Mouse (Mus musculus) ES-E14 (cell line): ENCODE results near the gene Hoxd12. TPM values are rescaled to one million over a fixed set of nuclear protein-coding genes. Genes with fewer than 3 reads are reported as not detected.
A peak's percentile ranks its signal among the peaks of the same experiment; 100 is the strongest.

Experiments used
- DNase-seq: peaks from one replicate; pipeline ENCODE4 v3.0.0-alpha.2; 2013; ENCODE audit warnings: low read depth, low spot score
- H3K27ac ChIP-seq: 2 replicates; pipeline ENCODE4 v1.5.1; 2012; ENCODE audit warnings: low read depth, mild to moderate bottlenecking, low read length, moderate library complexity, mixed read lengths; ENCODE audit not compliant: poor library complexity, insufficient read depth, severe bottlenecking
- H3K36me3 ChIP-seq: 2 replicates; pipeline ENCODE4 v1.6.1; 2012; ENCODE audit warnings: mild to moderate bottlenecking, low read length, moderate library complexity, mixed read lengths; ENCODE audit not compliant: control insufficient read depth, poor library complexity, insufficient read depth, severe bottlenecking
- H3K4me1 ChIP-seq, 2 experiments: fragments of 150-350 bp in 1 of 2; sonication (generic) in 1 of 2; 2 replicates each; pipeline ENCODE4 v1.6.1; 2012; ENCODE audit warnings: low read length in 2 of 2, mild to moderate bottlenecking in 1 of 2, mixed read lengths in 1 of 2; ENCODE audit not compliant: control insufficient read depth in 2 of 2, insufficient read depth in 2 of 2, poor library complexity in 1 of 2
- H3K4me3 ChIP-seq, 2 experiments: fragments of 150-350 bp in 1 of 2; sonication (generic) in 1 of 2; 2 replicates each; pipeline ENCODE4 v1.5.1; 2012; ENCODE audit warnings: low read length in 2 of 2, low read depth in 1 of 2, mild to moderate bottlenecking in 1 of 2, mixed read lengths in 1 of 2; ENCODE audit not compliant: insufficient read depth in 1 of 2, poor library complexity in 1 of 2, severe bottlenecking in 1 of 2
- H3K9ac ChIP-seq: 2 replicates; pipeline ENCODE4 v1.6.1; 2012; ENCODE audit warnings: low read depth, mild to moderate bottlenecking, low read length, mixed read lengths; ENCODE audit not compliant: poor library complexity, insufficient read depth, severe bottlenecking
- H3K9me3 ChIP-seq: fragments of 150-350 bp; sonication (generic); 2 replicates; pipeline ENCODE4 v1.6.1; 2012; ENCODE audit warnings: low read depth, mild to moderate bottlenecking, low read length; ENCODE audit not compliant: control insufficient read depth, insufficient read depth
- CHD2 ChIP-seq: IDR thresholded peaks from 2 replicates; pipeline ENCODE4 v1.6.1; 2014; ENCODE audit warnings: mild to moderate bottlenecking, low read depth, low read length, inconsistent platforms
- HCFC1 ChIP-seq: IDR thresholded peaks from 2 replicates; pipeline ENCODE4 v1.6.1; 2012; ENCODE audit warnings: low read length, inconsistent platforms, borderline replicate concordance; ENCODE audit not compliant: insufficient read depth
- MAFK ChIP-seq: IDR thresholded peaks from 2 replicates; pipeline ENCODE4 v1.6.1; 2014; ENCODE audit warnings: mild to moderate bottlenecking, low read depth, low read length, inconsistent platforms; ENCODE audit not compliant: insufficient read depth
- ZC3H11A ChIP-seq: IDR thresholded peaks from 2 replicates; pipeline ENCODE4 v1.6.1; 2012; ENCODE audit warnings: low read depth, mild to moderate bottlenecking, inconsistent platforms, low read length, borderline replicate concordance
- ZNF384 ChIP-seq: IDR thresholded peaks from 2 replicates; pipeline ENCODE4 v1.6.1; 2012; ENCODE audit warnings: low read depth, low read length, inconsistent platforms
- in situ Hi-C, 2 experiments: fragments of 600-800 bp; cut with MboI; formaldehyde crosslinking; loops; one replicate each; pipeline ENCODE4 v1.15.1; 2025; ENCODE audit warnings: low sequenced_read_pairs in 2 of 2, inconsistent platforms in 1 of 2; ENCODE audit not compliant: unreplicated experiment in 2 of 2
- total RNA-seq: library from RNA; depleted of rRNA; stranded (reverse); fragments of 300-350 nt; gene quantifications from 2 replicates; pipeline ENCODE4 v1.2.3, GENCODE M21; 2012

Gene Hoxd12
- total RNA-seq, 1 experiment, result not detected

DNA sequence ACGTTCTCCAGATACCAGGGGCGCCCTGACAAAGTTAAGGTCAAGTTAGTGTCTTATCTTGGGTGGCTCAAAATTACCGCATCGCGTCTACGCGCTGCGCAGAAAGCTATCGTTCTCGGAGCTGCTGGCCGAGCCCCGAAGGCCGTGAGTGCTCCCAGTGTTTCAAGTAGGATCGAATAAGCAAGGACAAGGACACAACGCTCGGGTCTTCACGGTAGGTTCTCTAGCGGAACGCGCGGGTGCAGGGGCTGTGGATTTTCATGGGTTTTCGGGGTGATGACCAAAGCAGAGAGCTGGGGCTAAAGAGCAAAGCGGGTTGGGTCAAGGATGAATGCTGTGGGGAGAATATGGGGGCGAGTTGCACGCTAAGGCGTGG lies 4.8 kb downstream of the Hoxd12 start:
- peaks cover 0 to 10% of the 10 kb centered on the region in 2 experiments; a peak in 1 of 4 replicates for H3K4me1 ChIP-seq
- DNase-seq, result no peak
- no peaks in the 10 kb centered on the region for H3K9me3 ChIP-seq
- no peaks in the 10 kb centered on the region for H3K36me3 ChIP-seq
- in situ Hi-C loops, result loop anchor here in 1 of 2 experiments (25.0 kb wide), 1 partner anchor 908 kb away; no protein-coding TSS in a partner anchor
- no peak overlapping the region for H3K9ac ChIP-seq
- no peak overlapping the region; a peak in 1 of 4 replicates for H3K4me3 ChIP-seq
- TF ChIP-seq ZC3H11A (no peak), HCFC1 (no peak), CHD2 (no peak), MAFK (no peak), ZNF384 (no peak)
- no peak overlapping the region for H3K27ac ChIP-seq

DNA sequence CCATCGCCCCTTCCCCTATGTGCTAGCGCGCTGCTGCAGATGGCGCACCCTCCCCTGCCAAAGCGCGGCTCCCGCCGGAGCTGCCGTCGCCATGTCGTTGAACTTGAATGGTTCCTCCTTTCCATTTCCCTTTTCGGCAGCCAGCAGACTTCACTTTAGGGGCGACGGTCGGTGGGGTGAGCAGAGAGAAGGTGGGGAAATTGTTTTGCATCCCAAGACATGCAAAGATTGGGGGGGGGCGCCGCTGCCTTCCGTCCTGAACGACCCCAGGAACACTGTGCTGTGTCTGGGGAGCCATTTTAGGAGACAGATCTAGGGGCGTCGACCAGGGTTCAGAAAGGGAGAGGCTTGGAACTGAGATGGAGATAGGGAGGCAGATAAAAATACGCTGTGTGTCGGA lies 5.2 kb downstream of the Hoxd12 start:
- H3K27ac ChIP-seq, result no peak overlapping the region
- in situ Hi-C loops, result loop anchor here (10.0 to 25.0 kb wide), 2 partner anchors 65 to 907 kb away; no protein-coding TSS in a partner anchor
- peaks cover 0 to 10% of the 10 kb centered on the region in 2 experiments; a peak in 1 of 4 replicates for H3K4me1 ChIP-seq
- DNase-seq, result no peak
- no peaks in the 10 kb centered on the region for H3K36me3 ChIP-seq
- TF ChIP-seq MAFK (no peak), CHD2 (no peak), ZC3H11A (no peak), HCFC1 (no peak), ZNF384 (no peak)
- peak overlapping the region in 1 of 2 experiments; percentile 23; a peak in 2 of 4 replicates for H3K4me3 ChIP-seq
- no peak overlapping the region for H3K9ac ChIP-seq
- H3K9me3 ChIP-seq, result no peaks in the 10 kb centered on the region

DNA sequence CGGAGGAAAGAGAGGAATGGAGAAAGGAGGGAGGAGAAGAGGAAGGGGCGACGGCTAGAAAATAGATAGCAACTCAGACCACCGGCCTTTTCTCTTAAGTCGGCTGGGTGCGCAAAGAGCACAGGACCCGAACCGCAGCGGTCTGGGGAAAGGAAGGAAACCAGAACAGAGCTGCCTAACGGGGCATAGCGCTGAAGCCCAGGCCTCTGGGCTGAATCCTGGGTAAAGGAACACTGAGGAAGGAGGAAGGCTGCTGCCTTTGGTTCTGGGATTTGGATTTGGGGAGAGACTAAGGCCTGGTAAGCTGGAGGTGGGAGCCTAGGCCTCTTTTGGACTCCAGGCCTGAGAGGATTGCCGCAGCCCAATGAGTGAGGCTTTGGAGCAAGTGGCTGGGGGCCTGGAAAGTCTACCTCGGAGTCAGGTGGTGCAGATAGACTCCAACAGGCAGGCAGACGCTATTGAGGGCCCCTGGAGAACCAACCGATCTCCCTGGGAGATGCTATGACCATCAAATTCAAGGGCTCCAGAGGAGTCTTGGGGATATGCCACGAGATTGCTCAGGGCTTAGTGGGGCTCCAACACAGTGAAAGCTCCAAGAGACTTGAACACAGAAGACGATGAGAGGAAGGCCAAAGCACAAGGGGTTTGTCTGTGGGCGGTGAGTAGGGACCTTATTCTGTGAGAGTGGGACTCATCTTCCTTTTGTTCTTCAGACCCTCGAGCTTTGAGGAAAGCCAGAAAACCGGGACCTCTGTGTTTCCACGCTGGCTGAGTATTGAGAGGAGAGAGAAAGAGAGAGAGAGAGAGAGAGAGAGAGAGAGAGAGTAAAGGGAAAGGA lies 6.0 kb downstream of the Hoxd12 start:
- Histone ChIP-seq H3K4me3 (no peak overlapping the region), H3K4me1 (peaks cover 0 to 8% of the 10 kb centered on the region in 2 experiments; a peak in 1 of 4 replicates), H3K9ac (no peak overlapping the region), H3K9me3 (no peaks in the 10 kb centered on the region), H3K36me3 (no peaks in the 10 kb centered on the region), H3K27ac (no peak overlapping the region)
- in situ Hi-C loops, result loop anchor here (10.0 to 25.0 kb wide), 2 partner anchors 64 to 907 kb away; no protein-coding TSS in a partner anchor
- TF ChIP-seq CHD2 (no peak), HCFC1 (no peak), ZNF384 (no peak), ZC3H11A (no peak), MAFK (no peak)
- DNase-seq, result no peak

DNA sequence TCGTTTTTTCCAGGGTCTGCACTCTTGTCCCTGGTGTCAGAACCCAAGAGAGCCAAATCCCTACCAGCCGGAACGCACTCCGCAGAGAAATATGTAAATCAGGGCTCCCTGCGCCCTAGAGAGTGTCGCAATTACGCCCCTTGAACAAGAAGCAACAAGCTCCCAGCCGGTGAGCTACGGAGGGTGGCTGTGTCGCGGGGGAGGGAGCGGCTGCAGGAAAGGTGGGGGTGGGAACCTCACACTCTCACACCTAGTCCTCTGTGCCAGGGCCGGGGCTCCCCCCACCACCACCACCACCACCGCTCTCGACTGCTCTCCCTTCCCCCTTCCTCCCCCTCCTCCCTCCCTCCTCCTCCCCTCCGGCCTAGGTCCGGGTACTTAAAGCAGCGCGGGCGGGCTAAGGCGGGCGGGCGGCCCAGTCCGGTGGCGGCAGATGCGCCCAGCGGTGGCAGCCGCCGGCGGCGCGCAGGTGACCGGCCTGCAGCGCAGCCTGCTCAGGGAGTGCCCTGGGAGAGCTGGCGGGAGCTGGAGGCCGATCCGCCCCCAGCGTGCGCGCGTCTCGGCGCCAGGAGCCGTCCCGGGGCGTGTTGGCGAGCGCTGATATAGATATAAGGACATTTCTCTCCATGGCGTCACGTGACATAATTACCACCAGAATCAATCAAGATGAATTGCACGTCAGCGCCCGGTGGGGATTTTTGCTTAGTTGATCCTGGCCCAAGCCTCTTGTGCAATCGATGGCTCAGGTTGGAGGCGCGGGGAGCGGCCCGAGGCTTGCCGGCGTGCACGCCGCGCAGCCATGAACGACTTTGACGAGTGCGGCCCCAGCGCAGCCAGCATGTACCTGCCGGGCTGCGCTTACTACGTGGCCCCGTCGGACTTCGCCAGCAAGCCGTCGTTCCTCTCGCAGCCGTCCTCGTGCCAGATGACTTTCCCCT lies 7.0 kb downstream of the Hoxd12 start:
- TF ChIP-seq HCFC1, result peak; percentile 79
- no peak for TF ChIP-seq CHD2
- in situ Hi-C loops, result loop anchor here (10.0 to 25.0 kb wide), 2 partner anchors 63 to 905 kb away; no protein-coding TSS in a partner anchor

More for the DNA sequence above, 7.0 kb downstream of the Hoxd12 start:
- H3K4me1 ChIP-seq, result peaks cover 0 to 8% of the 10 kb centered on the region in 2 experiments; a peak in 1 of 4 replicates
- no peak overlapping the region for H3K9ac ChIP-seq
- peak overlapping the region in 1 of 2 experiments; percentile 40; a peak in 3 of 4 replicates for H3K4me3 ChIP-seq
- DNase-seq, result no peak
- H3K36me3 ChIP-seq, result no peaks in the 10 kb centered on the region
- no peak overlapping the region for H3K27ac ChIP-seq
- H3K9me3 ChIP-seq, result no peaks in the 10 kb centered on the region
